Mouse (Mus musculus): ENCODE data around the gene Rala.

DNA sequence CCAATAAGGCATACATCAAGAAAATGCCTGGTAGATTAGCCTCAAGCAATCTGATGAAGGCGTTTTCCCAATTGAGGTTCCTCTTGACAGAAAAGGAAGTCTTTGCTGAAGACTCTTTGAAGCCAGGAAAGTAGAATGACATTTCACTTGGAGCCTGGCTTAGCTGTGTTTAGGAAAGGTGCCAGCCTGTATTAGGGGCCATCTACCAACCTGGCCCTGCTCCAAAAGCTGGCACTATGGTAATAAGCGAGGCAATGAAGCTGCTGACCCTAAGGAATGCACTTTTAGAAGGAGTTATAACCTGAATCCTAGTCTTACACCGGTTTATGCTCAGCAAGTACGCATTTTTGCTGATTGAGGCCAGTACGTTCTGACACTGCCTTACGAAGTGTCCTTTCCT is 83.5 kb downstream of the Rala start:
- TF ChIP-seq E2F4 (IDR thresholded peaks at IDR 0.05; ENCODE audit: insufficient replicate concordance, low read depth, low read length) (no peak), CTCF (conservative IDR thresholded peaks at IDR 0.05 in 1 of 2, IDR thresholded peaks at IDR 0.05 in 1 of 2; ENCODE audit: low read depth in 2 of 2, low read length in 2 of 2) (no peak), USF1 (IDR thresholded peaks at IDR 0.05; ENCODE audit: low read depth, low read length) (no peak), TCF12 (IDR thresholded peaks at IDR 0.05; ENCODE audit: low read depth, low read length) (no peak), ZMIZ1 (IDR thresholded peaks at IDR 0.05; ENCODE audit: low read depth, low read length) (no peak), JUN (IDR thresholded peaks at IDR 0.05; ENCODE audit: insufficient read depth, low read depth, low read length) (no peak), POLR2A (IDR thresholded peaks at IDR 0.05; ENCODE audit: low read depth, low read length) (no peak), MYC (IDR thresholded peaks at IDR 0.05; ENCODE audit: low read depth, low read length) (no peak), RCOR1 (conservative IDR thresholded peaks at IDR 0.05; ENCODE audit: low read depth, low read length) (no peak)

All from CH12.LX (cell line).